19 mouse cellular contexts compared by ENCODE assay signal in genomic region chr12:9114061-9114460, GRCm38 (mm10).
DNase-seq lines count a peak whose midpoint lies in the region; ATAC-seq and TF ChIP-seq lines count a peak whose summit lies in the region.
"Had no signal": no experiment of that assay in that cellular context is flagged by ENCODE, and none has a peak within 500 bp of the region (broad histone marks: within the 10 kb centered on the region; RNA-seq: fewer than 3 reads in every experiment).

No protein-coding gene starts in this region.

- no peaks in the 10 kb centered on the region for H3K27me3 ChIP-seq in heart, embryonic 12.5 days (replicated peaks)
- H3K27me3 ChIP-seq in C2C12 (ENCODE audit: control insufficient read depth, insufficient read depth, insufficient read length), result no peaks in the 10 kb centered on the region
- H3K27me3 ChIP-seq in forebrain, embryonic 12.5 days, result no peaks in the 10 kb centered on the region
- H3K27me3 ChIP-seq: hindbrain, embryonic 13.5 days had no signal

- H3K9me3 ChIP-seq in heart, embryonic 12.5 days (replicated peaks), result 0 out of 2 replicates have a peak, but pooled peaks cover 3% of the 10 kb centered on the region
- H3K9me3 ChIP-seq in forebrain, embryonic 12.5 days, result no peaks in the 10 kb centered on the region
- H3K9me3 ChIP-seq: embryonic facial prominence, embryonic 13.5 days; hindbrain, embryonic 13.5 days had no signal

- intact Hi-C loops in gastrocnemius, adult 2 months (cut with DNase I), result no loop called here
- intact Hi-C loops in gastrocnemius, postnatal 36 days (cut with DNase I), result no loop called here

- no peaks in the 10 kb centered on the region for H3K36me3 ChIP-seq in heart, embryonic 12.5 days
- H3K36me3 ChIP-seq in C2C12 (ENCODE audit: control insufficient read depth, insufficient read depth), result no peaks in the 10 kb centered on the region
- H3K36me3 ChIP-seq in forebrain, embryonic 12.5 days (replicated peaks), result no peaks in the 10 kb centered on the region
- H3K36me3 ChIP-seq: embryonic facial prominence, embryonic 13.5 days; hindbrain, embryonic 13.5 days had no signal

- peak overlapping the region; percentile 85 for H3K27ac ChIP-seq in gastrocnemius, adult 2 months
- H3K27ac ChIP-seq in heart, embryonic 12.5 days (ENCODE audit: poor library complexity, severe bottlenecking), result no peak overlapping the region
- H3K27ac ChIP-seq in forebrain, embryonic 12.5 days, result no peak overlapping the region
- H3K27ac ChIP-seq: embryonic facial prominence, embryonic 13.5 days; hindbrain, embryonic 13.5 days; left cerebral cortex, adult 2 months had no signal

- H3K9ac ChIP-seq in heart, embryonic 12.5 days, result no peak overlapping the region
- no peak overlapping the region for H3K9ac ChIP-seq in forebrain, embryonic 12.5 days
- H3K9ac ChIP-seq: embryonic facial prominence, embryonic 13.5 days; hindbrain, embryonic 13.5 days had no signal

- no peak overlapping the region for H3ac ChIP-seq in C2C12 (ENCODE audit: control insufficient read depth, insufficient read length, low read depth)

- no peak for ATAC-seq in heart, embryonic 12.5 days (ENCODE audit: insufficient number of reproducible peaks, low FRiP score)
- ATAC-seq in forebrain, embryonic 12.5 days (ENCODE audit: low FRiP score), result no peak
- ATAC-seq: forebrain, embryonic 16.5 days; inflammation-experienced regulatory T-cells, adult 6 months had no signal

- 62% methylated on average over 1 of the region's 1 CpGs for WGBS in heart, embryonic 12.5 days
- 90% methylated on average over 1 of the region's 1 CpGs for WGBS in forebrain, embryonic 12.5 days

- no peaks in the 10 kb centered on the region for H3K4me1 ChIP-seq in heart, embryonic 12.5 days (replicated peaks)
- H3K4me1 ChIP-seq in forebrain, embryonic 12.5 days, result no peaks in the 10 kb centered on the region
- H3K4me1 ChIP-seq: embryonic facial prominence, embryonic 13.5 days; hindbrain, embryonic 13.5 days had no signal

- H3K4me2 ChIP-seq in heart, embryonic 12.5 days, result no peak overlapping the region
- H3K4me2 ChIP-seq in forebrain, embryonic 12.5 days, result no peak overlapping the region
- H3K4me2 ChIP-seq: embryonic facial prominence, embryonic 13.5 days; hindbrain, embryonic 13.5 days; midbrain, embryonic 11.5 days had no signal

- no peak overlapping the region for H3K4me3 ChIP-seq in gastrocnemius, adult 2 months
- H3K4me3 ChIP-seq in heart, embryonic 12.5 days, result no peak overlapping the region
- no peak overlapping the region for H3K4me3 ChIP-seq in C2C12 (ENCODE audit: insufficient read depth, poor library complexity, severe bottlenecking)
- H3K4me3 ChIP-seq in forebrain, embryonic 12.5 days (replicated peaks), result no peak overlapping the region
- H3K4me3 ChIP-seq: embryonic facial prominence, embryonic 13.5 days; hindbrain, embryonic 13.5 days; left cerebral cortex, adult 2 months had no signal

- peak; percentile 59 for DNase-seq in gastrocnemius, adult 2 months
- no peak for DNase-seq in gastrocnemius, postnatal 36 days
- DNase-seq in heart, adult 9 months (ENCODE audit: low spot score in 2 of 2), result peak; percentile 62 to 75
- peak; percentile 60 for DNase-seq in lung, postnatal 36 days
- DNase-seq: adrenal gland, adult 8-10 months; B cell, adult 2 months; kidney, adult 2 months; kidney, postnatal 25 days; liver; thymus, postnatal 4 days had no signal

- TF ChIP-seq CTCF in gastrocnemius, adult 2 months (IDR thresholded peaks at IDR 0.05), result no peak
- TF ChIP-seq CTCF in C2C12 (IDR thresholded peaks at IDR 0.05; ENCODE audit: control insufficient read depth, insufficient read depth, insufficient read length), result no peak

- no peaks in the 10 kb centered on the region for H3K79me2 ChIP-seq in C2C12 (ENCODE audit: control insufficient read depth, insufficient read depth)

- H3K79me3 ChIP-seq in C2C12 (ENCODE audit: low read depth), result no peaks in the 10 kb centered on the region

TF ChIP-seq in C2C12, 6 proteins besides CTCF, POLR2A, EP300 and RAD21:
- TF ChIP-seq MAX (IDR thresholded peaks at IDR 0.05) (no peak), USF1 (IDR thresholded peaks at IDR 0.05; ENCODE audit: low read depth) (no peak), CEBPB (IDR thresholded peaks at IDR 0.05; ENCODE audit: low read depth) (peak; percentile 98)

Comparison
In these comparisons a context has a peak if more than half of its experiments do, and no peak if none do; other contexts are left out.
1. DNase-seq: peak in gastrocnemius, adult 2 months (single experiment), heart, adult 9 months (2 of 2) and lung, postnatal 36 days (single experiment); none in gastrocnemius, postnatal 36 days (0 of 2).